Mouse (Mus musculus): ENCODE results near the gene Ccdc6. TPM values are rescaled to one million over a fixed set of nuclear protein-coding genes. Genes with fewer than 3 reads are reported as not detected.
A peak's percentile ranks its signal among the peaks of the same experiment; 100 is the strongest.
"Not testable (repeated sequence)": the region's sequence is repeated elsewhere in the genome, so short reads cannot be mapped to it uniquely, and the experiment has no call there.

Gene Ccdc6
- total RNA-seq, 2 experiments from 2014 or later: 17.7 to 28.6 TPM

GRCm38 (mm10) chr10:70198012-70198411, 101.1 kb downstream of the Ccdc6 start:
- ATAC-seq (replicated peaks; ENCODE audit: poor library complexity, severe bottlenecking): no peak

GRCm38 (mm10) chr10:70198951-70199463, 102.1 kb downstream of the Ccdc6 start:
- ATAC-seq (replicated peaks; ENCODE audit: poor library complexity, severe bottlenecking): no peak

DNA sequence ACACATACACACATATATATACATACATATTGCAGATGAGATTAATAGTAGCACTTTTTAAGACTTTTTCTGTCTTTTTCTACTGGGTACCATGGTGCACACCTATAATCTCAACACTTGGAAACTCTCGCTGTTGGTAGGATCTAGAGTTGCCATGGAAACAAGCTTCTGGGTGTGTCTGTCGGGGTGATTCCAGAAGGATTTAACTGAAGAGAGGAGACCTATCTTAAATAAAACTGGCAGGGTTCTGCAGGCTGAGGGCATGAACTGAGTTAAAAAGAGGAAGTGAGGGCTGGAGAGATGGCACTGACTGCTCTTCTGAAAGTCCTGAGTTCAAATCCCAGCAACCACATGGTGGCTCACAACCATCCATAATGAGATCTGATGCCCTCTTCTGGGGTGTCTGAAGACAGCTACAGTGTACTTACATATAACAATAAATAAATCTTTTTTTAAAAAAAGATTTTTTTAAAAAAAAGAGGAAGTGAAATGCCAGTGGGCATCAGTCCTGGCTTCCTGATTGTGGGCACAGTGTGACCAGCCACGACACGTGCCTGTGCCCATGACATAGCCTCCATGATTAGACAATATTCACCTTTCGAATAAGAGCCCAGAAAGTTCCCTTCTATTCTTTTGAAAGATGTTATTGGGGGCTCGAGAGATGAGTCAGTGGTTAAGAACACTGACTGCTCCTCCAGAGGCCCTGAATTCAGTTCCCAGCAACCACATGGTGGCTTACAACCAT, 102.7 kb downstream of the Ccdc6 start:
- peak; percentile 76 for ATAC-seq (replicated peaks; ENCODE audit: poor library complexity, severe bottlenecking)

DNA sequence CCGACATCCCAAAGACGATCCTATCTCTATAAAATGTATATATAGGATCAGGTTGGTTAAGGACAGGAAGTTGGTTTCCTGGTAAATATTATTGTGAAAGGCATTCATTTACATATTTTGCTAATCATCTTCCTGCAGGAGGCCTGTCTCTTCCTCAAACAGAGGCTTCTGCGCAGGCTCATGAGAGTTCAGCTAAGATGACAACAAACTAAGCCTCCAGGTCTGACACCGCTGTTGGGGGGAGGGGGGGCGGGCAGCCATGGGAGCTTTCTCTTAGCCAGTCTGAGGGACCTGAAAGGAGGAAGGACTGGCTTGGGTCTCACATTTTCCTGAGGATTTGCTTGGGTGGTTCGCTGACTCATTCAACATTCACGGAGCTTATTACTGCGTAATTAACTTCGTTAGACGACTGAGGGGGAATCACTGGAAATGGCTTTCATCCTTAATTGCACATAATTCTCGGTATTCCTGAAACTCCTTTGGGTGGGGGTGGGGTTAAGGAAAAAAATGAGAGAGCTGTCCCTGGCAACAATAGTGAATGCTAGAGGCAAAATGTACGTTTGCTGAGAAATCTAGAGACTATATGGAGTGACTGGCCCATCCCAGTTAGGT, 104.1 kb downstream of the Ccdc6 start:
- ATAC-seq (replicated peaks; ENCODE audit: poor library complexity, severe bottlenecking): peak; percentile 80

- no peak for ATAC-seq (replicated peaks; ENCODE audit: poor library complexity, severe bottlenecking)
Measured at GRCm38 (mm10) chr10:70204505-70205399, 107.8 kb downstream of the Ccdc6 start, which contains the start of gene Mrln. Gene Mrln, plus strand, starts transcription at chr10:70204664.

GRCm38 (mm10) chr10:70211281-70211680, 114.4 kb downstream of the Ccdc6 start:
- ATAC-seq (replicated peaks; ENCODE audit: poor library complexity, severe bottlenecking): no peak

DNA sequence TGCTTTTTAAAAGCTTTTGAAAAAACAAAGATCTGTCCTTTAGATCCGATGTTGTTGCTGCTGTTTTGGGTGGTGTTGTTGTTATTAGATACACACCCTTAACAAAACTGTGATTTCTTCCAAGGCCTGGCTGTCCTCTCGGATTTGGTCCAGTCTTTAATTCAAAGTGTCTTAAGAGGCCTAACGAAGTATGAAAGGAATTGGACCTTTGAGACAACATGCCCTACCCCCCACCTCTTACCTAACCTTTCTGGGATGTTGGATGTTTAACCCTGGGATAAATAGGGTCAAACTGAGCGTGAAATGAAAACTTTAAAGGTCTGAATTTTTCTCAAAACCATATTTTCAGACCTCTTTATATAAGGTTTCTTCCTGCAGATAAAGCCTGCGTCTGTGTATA, 124.0 kb downstream of the Ccdc6 start:
- no peak for ATAC-seq (replicated peaks; ENCODE audit: poor library complexity, severe bottlenecking)

DNA sequence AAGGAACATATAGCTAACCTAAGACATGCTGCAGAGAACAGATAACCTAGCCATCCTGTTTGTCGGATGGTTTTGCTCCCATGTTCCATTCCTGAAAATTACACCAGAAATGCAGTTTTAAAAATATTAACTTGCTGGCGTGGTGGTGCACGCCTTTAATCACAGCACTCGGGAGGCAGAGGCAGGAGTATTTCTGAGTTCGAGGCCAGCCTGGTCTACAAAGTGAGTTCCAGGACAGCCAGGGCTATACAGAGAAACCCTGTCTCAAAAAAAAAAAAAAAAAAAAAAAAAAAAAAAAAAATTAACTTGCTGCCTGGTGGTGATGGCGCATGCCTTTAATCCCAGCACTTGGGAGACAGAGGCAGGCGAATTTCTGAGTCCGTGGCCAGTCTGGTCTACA, 125.3 kb downstream of the Ccdc6 start:
- ATAC-seq (replicated peaks; ENCODE audit: poor library complexity, severe bottlenecking): not testable (repeated sequence)

GRCm38 (mm10) chr10:70224571-70224970, 127.7 kb downstream of the Ccdc6 start:
- ATAC-seq (replicated peaks; ENCODE audit: poor library complexity, severe bottlenecking): peak; percentile 59

GRCm38 (mm10) chr10:70225760-70226159, 128.8 kb downstream of the Ccdc6 start:
- no peak for ATAC-seq (replicated peaks; ENCODE audit: poor library complexity, severe bottlenecking)

DNA sequence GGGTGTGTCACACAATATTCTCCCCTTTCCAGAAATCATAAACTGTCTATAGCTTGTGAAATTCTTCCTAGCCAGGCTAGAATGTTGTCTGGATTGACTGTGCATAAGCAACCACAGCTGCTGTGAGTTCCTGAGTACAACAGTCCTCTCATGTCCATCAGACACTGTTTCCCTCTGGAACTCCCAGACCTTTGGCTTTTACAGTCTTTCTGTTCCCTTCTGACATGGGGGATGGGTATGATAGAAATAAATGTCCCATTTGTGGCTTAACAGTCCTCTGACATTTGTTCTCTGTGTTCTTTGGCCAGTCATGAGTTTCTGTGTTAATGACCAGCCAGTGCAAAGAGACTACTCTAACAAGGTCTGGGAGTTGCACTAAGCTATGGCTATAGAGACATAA, 129.7 kb downstream of the Ccdc6 start:
- ATAC-seq (replicated peaks; ENCODE audit: poor library complexity, severe bottlenecking): no peak

- ATAC-seq (replicated peaks; ENCODE audit: poor library complexity, severe bottlenecking): no peak
Measured at GRCm38 (mm10) chr10:70230352-70230751, 133.4 kb downstream of the Ccdc6 start.

GRCm38 (mm10) chr10:70237936-70238335, 141.0 kb downstream of the Ccdc6 start:
- ATAC-seq (replicated peaks; ENCODE audit: poor library complexity, severe bottlenecking): no peak

Other genes with a start within 250 kb of the Ccdc6 start
- gene Mrln, start 107.5 kb downstream of the Ccdc6 start, total RNA-seq (2014; fragmentation: Nextera tagmentation): not detected in 2 replicates
- not detected in 2 replicates for gene Mrln, start 107.5 kb downstream of the Ccdc6 start, total RNA-seq (2017)
- 0.83 and 3.4 TPM in 2 replicates for gene Slc16a9, start 148.0 kb downstream of the Ccdc6 start, total RNA-seq (2014; fragmentation: Nextera tagmentation)
- 0.34 and 0.41 TPM in 2 replicates for gene Slc16a9, start 148.0 kb downstream of the Ccdc6 start, total RNA-seq (2017)

All from granulocyte monocyte progenitor cell, adult 5-6 weeks (primary cell).